Mouse (Mus musculus) cerebellum, postnatal 10 days (tissue): ENCODE data around the gene Map2k6.
A peak's percentile ranks its signal among the peaks of the same experiment; 100 is the strongest.

ENCODE experiments used
- DNase-seq, 2 experiments: peaks; one replicate each; pipeline ENCODE4 v3.0.0; 2021; ENCODE audit warnings: mixed read lengths in 2 of 2

Map2k6 gene

GRCm38 (mm10) chr11:110405607-110406006 lies 6.7 kb downstream of the Map2k6 start:
- no peak for DNase-seq

GRCm38 (mm10) chr11:110409131-110409530 lies 10.2 kb downstream of the Map2k6 start:
- no peak for DNase-seq

- DNase-seq, result peak; percentile 36 to 48
Measured at GRCm38 (mm10) chr11:110409776-110410175, 10.9 kb downstream of the Map2k6 start.

GRCm38 (mm10) chr11:110411596-110411995 lies 12.7 kb downstream of the Map2k6 start:
- DNase-seq, result no peak

GRCm38 (mm10) chr11:110414263-110414662 lies 15.3 kb downstream of the Map2k6 start:
- no peak for DNase-seq

- no peak for DNase-seq
Measured at GRCm38 (mm10) chr11:110416691-110417090, 17.8 kb downstream of the Map2k6 start.

GRCm38 (mm10) chr11:110420463-110420862 lies 21.5 kb downstream of the Map2k6 start:
- DNase-seq, result peak in 1 of 2 experiments; percentile 24

- no peak for DNase-seq
Measured at GRCm38 (mm10) chr11:110426572-110427145, 27.7 kb downstream of the Map2k6 start.

GRCm38 (mm10) chr11:110427159-110427561 lies 28.2 kb downstream of the Map2k6 start:
- no peak for DNase-seq

- DNase-seq, result no peak
Measured at GRCm38 (mm10) chr11:110428999-110429398, 30.1 kb downstream of the Map2k6 start.

GRCm38 (mm10) chr11:110429837-110430418 lies 31.0 kb downstream of the Map2k6 start:
- no peak for DNase-seq

- peak; percentile 49 to 58 for DNase-seq
Measured at GRCm38 (mm10) chr11:110435839-110436556, 37.1 kb downstream of the Map2k6 start.

GRCm38 (mm10) chr11:110436998-110437397 lies 38.1 kb downstream of the Map2k6 start:
- no peak for DNase-seq

GRCm38 (mm10) chr11:110438135-110438534 lies 39.2 kb downstream of the Map2k6 start:
- DNase-seq, result no peak

GRCm38 (mm10) chr11:110438700-110439296 lies 39.9 kb downstream of the Map2k6 start:
- DNase-seq, result no peak

GRCm38 (mm10) chr11:110439354-110439753 lies 40.4 kb downstream of the Map2k6 start:
- peak; percentile 68 to 81 for DNase-seq

- peak; percentile 50 to 55 for DNase-seq
Measured at GRCm38 (mm10) chr11:110444576-110444975, 45.7 kb downstream of the Map2k6 start.

- peak; percentile 34 to 41 for DNase-seq
Measured at GRCm38 (mm10) chr11:110448131-110448725, 49.3 kb downstream of the Map2k6 start.

GRCm38 (mm10) chr11:110448726-110449161 lies 49.8 kb downstream of the Map2k6 start:
- peak; percentile 28 to 31 for DNase-seq

- DNase-seq, result peak; percentile 27 to 29
Measured at GRCm38 (mm10) chr11:110449183-110449582, 50.3 kb downstream of the Map2k6 start.

GRCm38 (mm10) chr11:110450091-110450757 lies 51.3 kb downstream of the Map2k6 start:
- peak; percentile 34 to 43 for DNase-seq

- no peak for DNase-seq
Measured at GRCm38 (mm10) chr11:110450758-110451121, 51.8 kb downstream of the Map2k6 start.

- no peak for DNase-seq
Measured at GRCm38 (mm10) chr11:110451590-110451989, 52.7 kb downstream of the Map2k6 start.
